Mouse (Mus musculus) myocyte (in vitro differentiated cells): Measurements from ENCODE around the gene Actl6b.

ENCODE experiments used
- E2F4 ChIP-seq: IDR thresholded peaks from one replicate; pipeline ENCODE4 v1.6.1; 2011; ENCODE audit warnings: mild to moderate bottlenecking, control low read depth, moderate library complexity; ENCODE audit not compliant: insufficient read depth
- MAX ChIP-seq: IDR thresholded peaks from one replicate; pipeline ENCODE4 v1.6.1; 2011; ENCODE audit warnings: low read depth, mild to moderate bottlenecking, control low read depth
- POLR2A ChIP-seq: IDR thresholded peaks from one replicate; pipeline ENCODE4 v1.6.1; 2011; ENCODE audit warnings: low read depth, mild to moderate bottlenecking, control low read depth, moderate library complexity; ENCODE audit not compliant: insufficient read length
- POLR2AphosphoS2 ChIP-seq: IDR thresholded peaks from one replicate; pipeline ENCODE4 v1.6.1; 2011; ENCODE audit warnings: low read depth, control low read depth; ENCODE audit not compliant: insufficient read length
- TCF12 ChIP-seq: IDR thresholded peaks from one replicate; pipeline ENCODE4 v1.6.1; 2011; ENCODE audit warnings: mild to moderate bottlenecking, control low read depth; ENCODE audit not compliant: poor library complexity, insufficient read depth, severe bottlenecking

DNA sequence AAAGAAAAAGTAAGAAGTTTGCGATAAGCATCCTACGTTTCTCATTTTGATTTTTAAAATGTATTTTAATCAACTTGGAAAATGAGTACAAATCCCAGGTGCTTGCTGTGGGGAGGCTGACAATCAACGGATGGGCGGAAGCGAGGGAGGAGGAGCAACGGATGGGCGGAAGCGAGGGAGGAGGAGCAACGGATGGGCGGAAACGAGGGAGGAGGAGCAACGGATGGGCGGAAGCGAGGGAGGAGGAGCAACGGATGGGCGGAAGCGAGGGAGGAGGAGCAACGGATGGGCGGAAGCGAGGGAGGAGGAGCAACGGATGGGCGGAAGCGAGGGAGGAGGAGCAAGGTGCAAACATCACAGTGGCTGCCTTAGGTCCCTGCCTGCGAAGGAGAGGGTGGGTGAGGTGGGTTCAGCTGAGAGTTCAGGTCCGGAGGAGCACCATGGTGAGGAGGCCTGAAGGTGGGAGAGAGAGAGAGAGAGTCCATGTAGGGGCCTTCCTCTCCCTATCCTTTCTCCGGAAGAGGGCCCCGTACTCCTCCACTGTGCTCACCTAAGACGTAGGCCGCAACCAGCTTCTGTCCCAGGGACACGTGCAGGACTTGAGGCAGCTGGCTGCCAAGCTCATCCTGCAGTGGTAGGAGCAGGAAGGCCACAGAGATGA lies 43.4 kb downstream of the Actl6b start:
- TF ChIP-seq POLR2A (no peak), POLR2AphosphoS2 (no peak), MAX (no peak), E2F4 (no peak), TCF12 (no peak)
